Mouse (Mus musculus): ENCODE results near the gene Polr2l. TPM values are rescaled to one million over a fixed set of nuclear protein-coding genes. Genes with fewer than 3 reads are reported as not detected.
A peak's percentile ranks its signal among the peaks of the same experiment; 100 is the strongest.

The Polr2l gene
- polyA plus RNA-seq, 1 experiment from 2014 or later = 73.8 TPM

GRCm38 (mm10) chr7:141472226-141472625 is 2.7 kb downstream of the Polr2l start:
- Histone ChIP-seq H3K4me1 (peaks cover 58% of the 10 kb centered on the region), H3K9me3 (no peaks in the 10 kb centered on the region), H3K4me3 (no peak overlapping the region), H3K36me3 (peaks cover 32% of the 10 kb centered on the region), H3K27me3 (peaks cover 18% of the 10 kb centered on the region), H3K4me2 (replicated peaks) (no peak overlapping the region), H3K27ac (replicated peaks) (no peak overlapping the region), H3K9ac (replicated peaks) (no peak overlapping the region)
- ATAC-seq (ENCODE audit: low FRiP score, low read depth) = no peak
- WGBS = 86% methylated on average over 6 of the region's 6 CpGs

- Histone ChIP-seq H3K4me2 (replicated peaks) (no peak overlapping the region), H3K27me3 (peaks cover 18% of the 10 kb centered on the region), H3K27ac (replicated peaks) (no peak overlapping the region), H3K9me3 (no peaks in the 10 kb centered on the region), H3K4me3 (no peak overlapping the region), H3K9ac (replicated peaks) (no peak overlapping the region), H3K36me3 (peaks cover 32% of the 10 kb centered on the region), H3K4me1 (peaks cover 58% of the 10 kb centered on the region)
- WGBS = 91% methylated on average over 1 of the region's 1 CpGs
- no peak for ATAC-seq (ENCODE audit: low FRiP score, low read depth)
Observed at GRCm38 (mm10) chr7:141471236-141471635, 3.7 kb downstream of the Polr2l start.

DNA sequence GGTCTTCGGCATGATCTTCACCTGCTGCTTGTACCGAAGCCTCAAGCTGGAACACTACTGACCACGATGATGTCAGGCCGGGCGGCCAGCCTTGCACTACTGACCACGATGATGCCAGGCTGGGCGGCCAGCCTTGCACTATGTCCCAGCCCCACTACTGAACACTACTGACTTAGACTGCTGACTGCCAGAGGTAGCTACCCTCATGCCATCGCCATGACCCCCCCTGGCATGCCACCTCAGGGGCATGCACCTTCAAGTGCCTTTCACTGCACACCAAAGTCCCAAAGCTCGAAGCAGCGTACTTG is 4.3 kb downstream of the Polr2l start:
- H3K4me3 ChIP-seq = no peak overlapping the region
- H3K9ac ChIP-seq (replicated peaks) = no peak overlapping the region
- H3K27ac ChIP-seq (replicated peaks) = no peak overlapping the region
- no peak for ATAC-seq (ENCODE audit: low FRiP score, low read depth)
- H3K4me1 ChIP-seq = peaks cover 51% of the 10 kb centered on the region
- WGBS = 97% methylated on average over 10 of the region's 10 CpGs
- peaks cover 18% of the 10 kb centered on the region for H3K27me3 ChIP-seq
- no peak overlapping the region for H3K4me2 ChIP-seq (replicated peaks)
- no peaks in the 10 kb centered on the region for H3K9me3 ChIP-seq
- H3K36me3 ChIP-seq = peaks cover 32% of the 10 kb centered on the region

- H3K9me3 ChIP-seq = no peaks in the 10 kb centered on the region
- peaks cover 21% of the 10 kb centered on the region for H3K27me3 ChIP-seq
- no peak for ATAC-seq (ENCODE audit: low FRiP score, low read depth)
- 0 out of 2 replicates have a peak overlapping the region, but pooled peaks have one; percentile 10 for H3K27ac ChIP-seq (replicated peaks)
- 0 out of 2 replicates have a peak overlapping the region, but pooled peaks have one; percentile 70 for H3K4me3 ChIP-seq
- peak overlapping the region; percentile 74 for H3K4me2 ChIP-seq (replicated peaks)
- peaks cover 32% of the 10 kb centered on the region for H3K36me3 ChIP-seq
- H3K4me1 ChIP-seq = peaks cover 48% of the 10 kb centered on the region
- WGBS = 91% methylated on average over 18 of the region's 18 CpGs
- 0 out of 2 replicates have a peak overlapping the region, but pooled peaks have one; percentile 41 for H3K9ac ChIP-seq (replicated peaks)
Observed at GRCm38 (mm10) chr7:141469901-141470636, 4.9 kb downstream of the Polr2l start.

GRCm38 (mm10) chr7:141469352-141469751 is 5.6 kb downstream of the Polr2l start:
- 69% methylated on average over 6 of the region's 6 CpGs for WGBS
- Histone ChIP-seq H3K27me3 (peaks cover 28% of the 10 kb centered on the region), H3K36me3 (peaks cover 32% of the 10 kb centered on the region), H3K4me3 (peak overlapping the region; percentile 70), H3K4me2 (replicated peaks) (peak overlapping the region; percentile 74), H3K9ac (replicated peaks) (peak overlapping the region; percentile 41), H3K4me1 (peaks cover 52% of the 10 kb centered on the region), H3K9me3 (no peaks in the 10 kb centered on the region), H3K27ac (replicated peaks) (no peak overlapping the region; the same call in 1 of the 2 replicates)
- no peak for ATAC-seq (ENCODE audit: low FRiP score, low read depth)

DNA sequence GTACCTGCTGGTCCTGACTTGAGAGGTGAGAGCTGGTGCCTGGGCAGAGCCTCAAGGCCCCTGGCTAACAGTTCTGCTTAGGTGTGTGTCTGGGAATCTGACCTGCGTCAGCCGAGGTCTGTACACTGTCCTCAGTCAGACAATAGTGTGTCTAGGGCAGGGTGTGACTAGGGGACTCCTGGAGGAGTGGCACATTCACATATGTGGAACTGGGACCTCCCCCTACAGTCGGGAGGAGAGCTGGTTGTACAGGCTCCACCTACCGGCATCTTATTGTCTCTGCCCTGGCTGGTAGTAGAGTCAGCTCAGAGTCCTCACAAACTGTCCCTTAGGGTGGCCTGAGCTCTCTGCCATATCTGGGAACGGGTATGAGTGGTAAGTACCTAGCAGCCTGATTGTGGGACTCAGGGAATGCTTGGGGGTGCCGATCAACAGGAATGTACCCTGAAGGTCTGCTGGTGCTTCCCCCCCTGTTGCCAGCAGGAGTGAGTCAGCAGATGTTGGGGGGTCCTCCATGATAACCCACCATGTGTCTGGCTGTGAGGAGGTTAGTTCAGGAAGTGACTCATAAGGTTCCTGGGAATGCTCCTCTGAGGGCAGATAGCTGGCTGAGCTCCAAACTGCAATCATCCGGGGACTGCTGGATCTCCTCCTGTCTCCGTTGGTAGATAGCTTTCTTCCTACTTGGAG is 6.3 kb downstream of the Polr2l start:
- Histone ChIP-seq H3K27me3 (peaks cover 35% of the 10 kb centered on the region), H3K27ac (replicated peaks) (peak overlapping the region; percentile 79), H3K4me1 (peaks cover 47% of the 10 kb centered on the region), H3K4me3 (peak overlapping the region; percentile 70), H3K9me3 (no peaks in the 10 kb centered on the region), H3K9ac (replicated peaks) (peak overlapping the region; percentile 83), H3K4me2 (replicated peaks) (peak overlapping the region; percentile 74), H3K36me3 (peaks cover 32% of the 10 kb centered on the region)
- WGBS = 21% methylated on average over 8 of the region's 8 CpGs
- peak; percentile 78 for ATAC-seq (ENCODE audit: low FRiP score, low read depth)

DNA sequence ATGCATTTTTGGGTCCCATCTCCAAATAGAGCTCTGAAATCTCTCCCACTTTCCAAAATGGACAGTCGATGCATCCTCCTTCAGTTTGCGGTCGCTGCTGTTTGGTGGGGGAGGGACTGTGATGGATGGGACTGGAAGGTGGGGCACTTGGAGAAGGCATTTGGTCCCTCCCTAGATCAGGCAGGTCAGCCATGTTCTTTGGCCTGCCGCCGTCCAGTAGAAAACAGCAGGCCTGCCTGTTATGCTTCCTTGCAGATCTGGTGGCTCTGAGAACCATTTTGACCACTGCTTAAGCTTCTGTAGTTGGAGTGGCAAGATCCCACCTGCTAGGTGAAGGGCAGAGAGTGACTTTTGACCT is 6.8 kb downstream of the Polr2l start:
- peak overlapping the region; percentile 70 for H3K4me3 ChIP-seq
- WGBS = 28% methylated on average over 5 of the region's 5 CpGs
- peaks cover 43% of the 10 kb centered on the region for H3K4me1 ChIP-seq
- H3K27me3 ChIP-seq = peaks cover 40% of the 10 kb centered on the region
- H3K9ac ChIP-seq (replicated peaks) = peak overlapping the region; percentile 83
- peak; percentile 23; the same call in 1 of the 2 replicates for ATAC-seq (ENCODE audit: low FRiP score, low read depth)
- H3K36me3 ChIP-seq = peaks cover 32% of the 10 kb centered on the region
- H3K4me2 ChIP-seq (replicated peaks) = peak overlapping the region; percentile 74
- H3K9me3 ChIP-seq = no peaks in the 10 kb centered on the region
- peak overlapping the region; percentile 79 for H3K27ac ChIP-seq (replicated peaks)

DNA sequence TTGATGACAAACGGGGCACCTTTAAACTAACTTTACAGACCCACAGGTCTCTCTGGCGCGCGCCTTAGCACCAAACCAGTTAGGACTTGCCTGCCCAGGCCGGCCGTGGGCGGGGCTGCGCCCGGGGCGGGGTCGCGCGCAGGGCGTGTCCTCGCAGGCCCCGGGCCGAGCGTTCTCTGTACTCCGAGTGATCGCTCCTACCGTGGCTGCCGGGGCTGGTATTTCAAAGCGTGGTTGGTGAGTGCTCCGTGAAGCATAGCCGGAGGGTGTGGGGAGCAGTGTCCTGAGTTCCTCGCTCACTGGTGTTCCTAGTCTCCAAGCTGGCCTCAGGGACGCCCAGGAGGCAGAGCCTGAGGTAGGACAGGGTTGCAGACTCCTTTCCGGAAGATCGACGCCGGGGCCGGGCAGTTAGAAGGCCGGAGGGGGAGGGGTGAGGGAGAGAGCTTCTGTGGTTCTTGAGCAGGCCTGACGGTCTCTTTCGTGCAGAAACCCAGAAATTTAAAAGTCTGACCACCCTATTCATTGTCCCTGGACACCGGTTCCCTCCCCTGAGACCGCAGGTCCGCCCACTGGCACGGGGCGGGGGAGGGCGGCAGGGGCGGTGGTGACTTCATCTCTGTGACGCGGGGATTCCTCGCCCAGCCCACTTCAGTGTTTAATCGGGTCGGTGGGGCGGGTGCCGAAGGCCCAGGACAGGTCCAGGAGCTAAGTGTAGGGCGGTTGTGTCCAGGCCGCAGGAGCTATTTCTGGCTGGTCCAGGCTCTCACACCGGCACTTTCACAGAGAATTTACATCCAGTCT is 7.5 kb downstream of the Polr2l start, which contains the start of gene Cd151:
Cd151 (plus strand) TSS at position 163 of the 801 bp plus-strand sequence.
- H3K4me1 ChIP-seq = peaks cover 43% of the 10 kb centered on the region
- WGBS = under 1% methylated on average over 52 of the region's 52 CpGs

GRCm38 (mm10) chr7:141466607-141467148 is 8.3 kb downstream of the Polr2l start:
- peaks cover 51% of the 10 kb centered on the region for H3K4me1 ChIP-seq
- H3K27me3 ChIP-seq = peaks cover 55% of the 10 kb centered on the region
- peak overlapping the region; percentile 83 for H3K9ac ChIP-seq (replicated peaks)
- H3K27ac ChIP-seq (replicated peaks) = no peak overlapping the region
- H3K9me3 ChIP-seq = no peaks in the 10 kb centered on the region
- peaks cover 21% of the 10 kb centered on the region for H3K36me3 ChIP-seq
- peak overlapping the region; percentile 74 for H3K4me2 ChIP-seq (replicated peaks)
- H3K4me3 ChIP-seq = peak overlapping the region; percentile 70
- WGBS = 58% methylated on average over 10 of the region's 10 CpGs
- ATAC-seq (ENCODE audit: low FRiP score, low read depth) = no peak; the same call in 1 of the 2 replicates

More for the DNA sequence above, 7.5 kb downstream of the Polr2l start, which contains the start of gene Cd151:
- Histone ChIP-seq H3K27me3 (peaks cover 48% of the 10 kb centered on the region), H3K4me3 (peak within 1 kb of the TSS; percentile 70), H3K36me3 (peaks cover 27% of the 10 kb centered on the region), H3K27ac (replicated peaks) (peak within 1 kb of the TSS; percentile 79), H3K4me2 (replicated peaks) (peak within 1 kb of the TSS; percentile 74), H3K9me3 (no peaks in the 10 kb centered on the region), H3K9ac (replicated peaks) (peak within 1 kb of the TSS; percentile 83)
- ATAC-seq (ENCODE audit: low FRiP score, low read depth) = peak; percentile 74

GRCm38 (mm10) chr7:141466045-141466394 is 8.9 kb downstream of the Polr2l start:
- WGBS = 84% methylated on average over 7 of the region's 7 CpGs
- H3K4me1 ChIP-seq = peaks cover 54% of the 10 kb centered on the region
- H3K9ac ChIP-seq (replicated peaks) = no peak overlapping the region
- peaks cover 15% of the 10 kb centered on the region for H3K36me3 ChIP-seq
- H3K4me2 ChIP-seq (replicated peaks) = no peak overlapping the region
- H3K4me3 ChIP-seq = no peak overlapping the region
- H3K27me3 ChIP-seq = peaks cover 62% of the 10 kb centered on the region
- ATAC-seq (ENCODE audit: low FRiP score, low read depth) = no peak
- H3K27ac ChIP-seq (replicated peaks) = no peak overlapping the region
- no peaks in the 10 kb centered on the region for H3K9me3 ChIP-seq

DNA sequence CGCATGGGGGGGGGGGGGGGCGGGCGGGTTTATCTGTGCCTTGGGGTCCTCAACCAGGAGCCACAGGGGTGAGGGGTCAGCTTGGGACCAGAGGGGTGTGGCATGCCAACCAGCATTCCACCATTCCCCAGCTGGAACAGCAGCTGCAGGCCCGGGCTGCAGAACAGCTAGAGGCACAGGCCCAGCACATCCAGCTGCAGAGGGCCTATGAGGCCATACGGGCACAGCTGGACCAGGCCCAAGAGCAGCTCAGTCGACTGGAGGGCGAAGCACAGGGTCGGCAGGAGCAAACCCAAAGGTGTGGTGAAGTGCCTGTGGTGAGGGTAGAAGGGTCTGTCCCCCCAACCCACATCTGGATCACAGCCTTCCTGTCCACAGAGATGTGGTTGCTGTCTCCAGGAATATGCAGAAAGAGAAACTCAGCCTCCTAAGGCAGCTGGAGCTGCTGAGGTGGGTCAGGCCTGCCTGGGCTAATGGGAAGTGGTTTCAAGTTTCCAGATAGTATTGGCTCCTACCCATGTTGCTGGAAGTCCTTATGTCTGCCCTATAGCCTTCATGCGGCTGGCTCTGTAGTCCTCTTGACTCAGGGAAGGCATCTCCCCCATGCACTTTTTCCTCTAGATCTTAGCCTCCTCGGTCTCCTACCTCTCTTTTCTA is 9.4 kb downstream of the Polr2l start:
- Histone ChIP-seq H3K4me1 (peaks cover 54% of the 10 kb centered on the region), H3K36me3 (peaks cover 10% of the 10 kb centered on the region), H3K9me3 (no peaks in the 10 kb centered on the region), H3K27me3 (peaks cover 67% of the 10 kb centered on the region), H3K4me3 (peak overlapping the region; percentile 17; the same call in 1 of the 2 replicates), H3K27ac (replicated peaks) (no peak overlapping the region), H3K4me2 (replicated peaks) (no peak overlapping the region), H3K9ac (replicated peaks) (no peak overlapping the region)
- ATAC-seq (ENCODE audit: low FRiP score, low read depth) = no peak
- WGBS = 43% methylated on average over 8 of the region's 10 CpGs

Measured in midbrain, embryonic 12.5 days (tissue).